Mouse (Mus musculus) spleen, adult 2 months (tissue): ENCODE measurements around the gene Klkb1.

Experiments
- CTCF ChIP-seq: fragments of 200-500 bp; IDR thresholded peaks from 2 replicates; pipeline ENCODE4 v1.5.1; 2011; ENCODE audit warnings: mild to moderate bottlenecking, inconsistent platforms; ENCODE audit not compliant: insufficient read depth, insufficient read length, insufficient replicate concordance; ENCODE audit errors: extremely low read depth
- POLR2A ChIP-seq: fragments of 200-500 bp; IDR thresholded peaks from 2 replicates; pipeline ENCODE4 v1.6.1; 2011; ENCODE audit warnings: low read depth, low read length, inconsistent platforms

- no peak for TF ChIP-seq CTCF
- no peak for TF ChIP-seq POLR2A
These were observed 36.2 kb downstream of the Klkb1 start for GRCm38 (mm10) chr8:45258421-45258820.
